Mouse (Mus musculus): Measurements from ENCODE around the gene Farp1.

The Farp1 gene

DNA sequence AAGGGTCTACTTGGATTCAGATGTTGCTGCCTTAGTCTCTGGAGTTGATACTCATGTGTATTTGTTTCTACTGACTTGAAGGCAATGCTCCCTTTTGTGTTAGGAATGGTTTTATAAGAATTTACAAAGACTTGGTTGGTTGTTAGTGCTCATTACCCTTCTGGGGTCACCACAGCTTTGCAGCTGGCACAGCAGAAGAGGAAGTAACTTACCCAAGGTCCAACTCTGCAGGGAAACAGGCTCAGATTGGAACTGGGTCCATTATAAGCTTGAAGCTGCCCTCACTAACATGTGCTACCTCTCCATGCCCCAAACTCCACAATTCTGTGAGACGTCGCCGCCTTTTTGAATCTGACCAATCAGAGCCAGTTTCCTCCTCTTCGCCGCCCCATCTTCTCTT, 22.8 kb downstream of the Farp1 start:
- DNase-seq (ENCODE audit: low read depth, low spot score): no peak

GRCm38 (mm10) chr14:121058481-121058880, 23.5 kb downstream of the Farp1 start:
- peak; percentile 27 for DNase-seq (ENCODE audit: low read depth, low spot score)

DNA sequence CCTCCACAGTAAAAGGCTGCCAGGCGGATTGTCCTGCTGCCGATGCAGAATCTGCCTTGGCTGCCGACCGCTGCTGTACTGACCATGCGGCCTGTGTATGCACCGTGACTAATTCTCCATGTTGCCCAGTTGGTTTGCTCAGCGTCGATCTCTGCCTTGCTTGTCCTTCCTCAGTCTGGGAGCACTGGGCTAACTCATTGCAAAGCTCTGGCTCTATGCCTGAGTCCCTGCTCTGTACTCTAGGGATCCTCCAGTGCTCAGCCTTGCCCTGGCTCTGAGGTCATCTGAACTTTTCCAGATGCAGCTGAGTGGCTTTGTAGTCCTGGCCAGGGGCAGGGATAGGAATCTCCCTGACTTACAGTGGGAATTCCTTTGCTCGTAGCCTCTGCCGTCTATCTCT, 24.3 kb downstream of the Farp1 start:
- peak; percentile 96 for DNase-seq (ENCODE audit: low read depth, low spot score)

DNA sequence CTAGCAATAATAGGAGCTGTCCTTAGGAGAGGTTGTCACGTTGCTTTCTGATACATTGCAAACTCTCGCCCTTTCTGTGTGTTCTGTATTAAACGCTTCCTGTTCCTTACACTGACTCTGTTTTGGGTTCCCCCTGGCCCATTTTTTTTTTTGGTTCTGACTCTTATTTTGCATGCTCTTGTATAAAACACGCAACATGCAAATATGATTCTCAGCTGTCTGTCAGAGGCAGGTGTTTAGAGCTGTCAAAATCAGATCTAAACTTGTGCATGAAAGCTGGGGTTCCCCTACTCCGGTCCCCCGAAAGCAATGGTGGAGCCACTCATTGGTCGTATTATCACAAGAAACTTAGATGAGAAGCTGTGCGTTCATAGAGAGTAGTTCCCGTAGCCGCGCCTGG, 25.5 kb downstream of the Farp1 start:
- DNase-seq (ENCODE audit: low read depth, low spot score): no peak

DNA sequence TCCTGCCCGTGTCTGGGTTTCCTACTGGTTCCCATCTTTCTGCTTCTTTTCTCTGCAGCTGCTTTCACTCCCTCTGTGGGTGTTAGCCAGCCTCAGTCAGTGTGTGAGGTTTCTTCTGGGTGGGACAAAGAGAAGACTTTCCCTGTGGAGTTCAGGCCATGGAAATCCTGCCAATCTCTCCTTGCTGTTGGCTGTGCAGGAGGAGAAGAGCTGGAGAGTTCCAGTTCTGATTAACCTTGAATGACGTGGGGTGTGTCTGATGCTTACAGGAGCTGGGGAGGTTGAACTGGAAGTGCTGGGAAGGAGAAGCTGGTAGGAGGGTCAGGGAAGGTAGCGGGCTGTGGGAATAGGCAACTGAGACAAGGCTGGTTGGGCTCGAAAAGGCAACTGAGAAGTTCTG, 26.7 kb downstream of the Farp1 start:
- DNase-seq (ENCODE audit: low read depth, low spot score): no peak

DNA sequence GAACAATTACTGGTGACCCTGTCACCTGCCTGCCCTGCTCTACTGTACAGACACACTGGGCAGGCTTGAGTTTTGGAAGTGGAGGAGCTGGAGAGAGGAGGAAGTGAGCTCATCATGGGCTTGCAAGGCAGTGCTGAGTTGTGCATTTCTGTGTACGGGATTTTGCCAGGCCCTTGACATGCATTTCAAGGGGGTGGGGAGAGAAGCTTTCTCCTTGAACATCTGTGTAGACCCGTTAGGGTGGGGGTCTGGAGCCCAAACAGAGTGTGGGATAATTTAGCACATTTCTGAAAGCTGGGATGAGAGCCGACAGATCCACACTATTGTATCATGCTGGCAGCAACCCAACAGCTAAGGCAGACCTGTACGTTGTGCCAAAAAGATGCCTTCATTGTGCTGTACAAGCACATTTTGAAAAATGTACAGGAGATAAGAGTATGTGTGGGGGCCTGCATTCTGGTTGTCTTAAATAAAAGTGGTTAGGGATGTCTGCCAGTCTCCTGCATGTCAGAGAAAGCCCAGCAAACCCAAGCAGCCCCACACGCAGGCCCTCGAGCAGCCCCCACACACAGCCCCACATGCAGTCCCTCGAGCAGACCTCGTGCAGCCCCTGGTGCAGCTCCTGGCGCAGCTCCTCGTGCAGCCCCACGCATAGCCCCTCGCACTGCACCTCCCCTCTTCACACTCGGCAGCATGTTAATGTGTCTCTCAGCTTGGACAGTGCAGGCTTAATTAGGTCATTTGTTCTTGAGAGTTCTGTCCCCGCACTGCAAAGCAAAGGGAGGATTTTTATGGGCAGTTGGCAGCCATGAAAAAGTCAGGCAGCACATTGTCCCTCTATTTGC, 27.5 kb downstream of the Farp1 start:
- peak; percentile 43 for DNase-seq (ENCODE audit: low read depth, low spot score)

DNA sequence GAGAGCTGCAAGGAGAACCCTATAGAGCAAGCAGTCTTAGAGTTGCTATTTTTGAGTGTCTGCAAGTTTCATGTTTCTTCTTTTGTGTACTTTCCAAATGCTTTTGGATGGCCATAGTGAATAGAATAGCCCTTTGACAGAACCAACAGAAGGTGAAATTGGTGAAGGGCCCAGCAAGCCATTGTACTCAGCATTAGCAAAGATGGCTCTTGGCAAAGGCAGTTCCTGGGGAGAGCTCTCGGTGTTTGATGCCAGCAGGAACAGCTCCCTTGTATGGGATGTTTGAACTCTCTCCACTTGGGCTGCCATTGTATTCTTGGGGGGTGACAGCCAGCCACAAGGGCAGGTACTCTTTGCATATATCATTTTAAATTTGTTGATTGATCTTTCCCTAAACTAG, 29.7 kb downstream of the Farp1 start:
- no peak for DNase-seq (ENCODE audit: low read depth, low spot score)

DNA sequence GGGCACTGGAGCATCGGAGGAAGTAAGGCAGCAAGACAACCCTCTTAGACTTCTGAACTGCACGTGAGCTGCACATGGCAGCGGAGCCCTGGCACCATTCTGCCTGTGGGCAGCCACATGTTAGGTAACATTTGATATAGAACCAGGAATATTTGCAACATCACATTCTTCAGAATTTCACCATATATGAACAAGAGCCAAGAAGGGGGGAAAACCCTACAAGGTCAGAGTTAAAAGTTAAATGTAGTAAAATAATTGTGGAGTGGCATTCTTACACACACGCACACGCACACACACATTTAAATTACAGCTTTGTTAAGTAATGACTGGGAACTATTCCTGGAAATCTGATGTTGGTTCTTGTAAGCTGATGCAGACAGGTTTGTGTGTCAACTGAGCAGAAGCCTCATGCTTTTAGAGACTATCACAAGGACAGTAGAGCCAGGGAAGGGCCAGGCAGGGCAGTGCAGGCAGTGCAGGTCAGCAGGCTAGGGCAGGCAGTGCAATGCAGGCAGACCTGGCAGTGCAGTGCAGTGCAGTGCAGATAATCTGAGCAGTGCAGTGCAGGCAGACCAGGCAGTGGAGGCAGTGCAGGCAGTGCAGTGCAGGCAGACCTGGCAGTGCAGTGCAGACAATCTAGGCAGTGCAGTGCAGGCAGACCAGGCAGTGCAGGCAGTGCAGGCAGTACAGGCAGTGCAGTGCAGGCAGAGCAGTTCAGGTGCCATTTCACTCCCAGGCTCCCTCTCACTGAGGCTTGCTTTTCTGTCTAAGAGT, 38.3 kb downstream of the Farp1 start:
- no peak for DNase-seq (ENCODE audit: low read depth, low spot score)

DNA sequence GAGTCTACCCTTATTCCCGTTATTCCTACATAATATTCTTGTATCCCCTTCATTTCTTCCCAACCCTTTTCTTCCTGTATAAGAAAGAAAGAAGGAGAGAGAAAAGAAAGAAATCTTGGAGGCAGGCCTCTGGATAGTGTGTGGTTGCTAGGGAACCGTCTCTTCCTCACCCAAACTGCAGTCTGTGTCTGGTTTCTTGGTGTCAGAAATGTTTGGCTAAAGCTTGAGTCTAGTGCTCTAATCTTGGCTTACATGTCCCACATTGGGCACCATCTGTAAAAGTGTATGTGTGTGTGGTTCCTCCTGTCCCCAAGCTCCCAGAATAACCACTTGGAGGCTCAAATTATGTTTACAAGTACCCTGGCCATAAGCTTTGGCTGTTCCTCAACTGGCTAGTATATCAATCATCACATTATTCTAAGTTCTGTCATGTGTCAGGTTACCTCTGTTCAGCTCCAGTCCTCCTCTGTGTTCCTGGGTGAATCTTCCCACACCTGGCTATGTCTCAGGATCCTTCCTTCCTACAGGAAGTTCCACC, 39.3 kb downstream of the Farp1 start:
- no peak for DNase-seq (ENCODE audit: low read depth, low spot score)

GRCm38 (mm10) chr14:121080739-121081138, 45.7 kb downstream of the Farp1 start:
- no peak for DNase-seq (ENCODE audit: low read depth, low spot score)

DNA sequence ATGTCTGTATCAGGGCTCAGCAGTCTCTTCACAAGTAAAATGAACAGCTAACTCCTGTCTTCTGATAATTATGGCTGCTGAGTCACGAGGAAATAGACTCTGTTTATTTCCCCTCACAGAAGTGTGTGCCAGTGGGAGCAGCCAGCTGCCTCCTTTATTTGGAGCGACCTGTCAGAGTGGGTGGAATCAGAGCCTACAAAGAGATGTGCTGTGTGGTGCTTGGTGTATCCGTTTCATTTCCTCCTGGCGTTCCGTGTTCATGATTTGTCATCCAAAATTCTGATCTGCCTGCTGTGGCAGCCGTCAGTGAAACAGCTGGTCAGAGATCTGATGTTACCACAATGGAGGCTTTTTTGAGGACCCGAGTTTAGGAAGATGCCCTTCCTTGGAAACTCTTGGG, 47.3 kb downstream of the Farp1 start:
- peak; percentile 51 for DNase-seq (ENCODE audit: low read depth, low spot score)

GRCm38 (mm10) chr14:121082793-121083192, 47.8 kb downstream of the Farp1 start:
- DNase-seq (ENCODE audit: low read depth, low spot score): no peak

DNA sequence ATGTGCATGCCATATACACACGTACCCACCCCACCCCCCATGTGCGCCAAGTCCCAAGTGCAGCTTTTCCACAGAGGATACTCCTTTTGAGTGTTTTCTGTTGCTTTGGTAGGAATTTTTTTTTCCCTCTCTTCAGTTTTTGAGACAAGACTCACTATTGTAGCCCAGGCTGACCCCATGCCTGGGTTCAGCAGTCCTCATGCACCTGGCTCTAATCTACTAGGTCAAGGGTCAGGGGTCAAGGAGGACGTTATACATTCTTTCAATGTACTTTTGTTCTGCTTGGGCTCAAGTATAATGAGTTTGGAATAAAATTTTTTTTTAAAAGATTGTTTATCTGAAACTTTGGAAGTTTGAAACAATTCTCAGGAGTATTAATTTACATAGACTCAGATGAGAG, 48.4 kb downstream of the Farp1 start:
- DNase-seq (ENCODE audit: low read depth, low spot score): no peak

DNA sequence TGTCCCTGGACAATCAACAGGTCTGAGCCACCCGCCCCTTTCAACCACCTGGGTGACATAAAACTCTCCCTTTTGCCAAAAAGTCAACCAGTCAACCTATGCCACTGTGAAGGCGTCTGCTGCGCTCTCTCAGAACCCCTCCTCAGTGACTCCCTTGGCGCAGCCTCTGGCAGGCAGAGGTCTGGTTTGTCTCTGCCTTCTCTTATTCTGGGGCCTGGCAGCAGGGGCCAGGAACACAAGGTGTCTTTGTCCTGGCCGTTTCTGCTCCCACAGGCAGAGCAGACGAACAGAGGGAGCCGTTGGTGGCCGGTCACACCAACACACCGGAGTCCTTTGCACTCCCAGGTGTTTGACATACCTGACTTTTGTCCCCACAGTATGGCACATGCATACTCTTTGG, 57.5 kb downstream of the Farp1 start:
- DNase-seq (ENCODE audit: low read depth, low spot score): no peak

- DNase-seq (ENCODE audit: low read depth, low spot score): no peak
Measured at GRCm38 (mm10) chr14:121093860-121094259, 58.9 kb downstream of the Farp1 start.

DNA sequence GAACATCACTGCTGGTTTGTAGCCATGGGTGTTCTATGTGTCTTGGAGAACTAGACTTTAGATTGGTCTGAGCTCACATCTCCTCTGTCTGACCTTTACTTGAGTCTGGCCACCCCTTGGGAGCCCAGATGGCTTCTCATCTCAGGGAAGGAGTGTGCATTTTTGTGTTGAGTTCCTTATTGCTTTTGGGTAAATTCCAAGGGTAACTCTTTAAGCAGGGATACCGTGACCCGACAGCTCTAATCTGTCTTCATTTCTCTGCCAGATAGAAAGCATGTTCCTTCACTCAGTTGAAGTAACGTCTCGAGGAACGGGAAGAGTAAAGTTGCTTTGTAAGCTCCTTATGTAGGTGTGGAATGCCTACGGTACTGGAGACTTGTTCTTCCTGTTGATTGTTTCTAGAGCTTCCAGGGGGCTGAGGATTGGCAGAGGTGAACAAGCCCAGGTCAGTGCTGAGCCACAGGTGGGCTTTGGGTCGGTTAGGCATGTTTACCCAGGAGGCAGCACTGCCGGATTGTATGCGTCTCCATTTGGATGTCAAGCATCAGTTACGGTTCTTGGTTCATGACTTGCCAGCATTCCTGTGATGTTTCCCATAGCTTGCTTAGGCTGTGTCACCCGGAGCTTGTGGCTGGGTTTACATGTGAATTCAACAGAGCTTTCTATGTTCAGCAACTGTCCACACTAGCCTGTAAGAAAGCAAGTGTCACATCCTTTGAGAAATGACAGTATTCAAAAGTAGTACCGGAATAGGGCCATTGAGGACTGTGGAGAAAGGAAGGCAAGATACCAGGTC, 62.8 kb downstream of the Farp1 start:
- peak; percentile 35 for DNase-seq (ENCODE audit: low read depth, low spot score)

DNA sequence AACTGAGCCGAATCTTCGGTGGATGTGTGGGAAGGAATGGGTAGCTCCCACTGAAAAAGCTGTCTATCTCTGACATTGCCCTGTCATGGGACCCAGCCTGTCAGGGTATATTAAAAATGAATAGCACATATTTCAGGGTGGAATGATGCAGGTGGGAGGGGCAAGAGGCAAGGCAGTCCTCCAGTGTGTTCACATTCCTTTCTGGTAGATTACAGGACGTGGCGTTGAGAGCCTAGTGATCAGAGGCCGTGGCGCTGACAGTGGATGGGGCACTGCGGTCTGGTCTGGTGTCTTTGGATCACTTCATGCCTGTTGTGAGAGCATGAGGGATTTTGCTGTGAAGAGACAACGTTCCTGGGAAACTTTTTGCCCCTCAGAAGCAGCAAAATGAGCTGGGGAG, 64.1 kb downstream of the Farp1 start:
- no peak for DNase-seq (ENCODE audit: low read depth, low spot score)

DNA sequence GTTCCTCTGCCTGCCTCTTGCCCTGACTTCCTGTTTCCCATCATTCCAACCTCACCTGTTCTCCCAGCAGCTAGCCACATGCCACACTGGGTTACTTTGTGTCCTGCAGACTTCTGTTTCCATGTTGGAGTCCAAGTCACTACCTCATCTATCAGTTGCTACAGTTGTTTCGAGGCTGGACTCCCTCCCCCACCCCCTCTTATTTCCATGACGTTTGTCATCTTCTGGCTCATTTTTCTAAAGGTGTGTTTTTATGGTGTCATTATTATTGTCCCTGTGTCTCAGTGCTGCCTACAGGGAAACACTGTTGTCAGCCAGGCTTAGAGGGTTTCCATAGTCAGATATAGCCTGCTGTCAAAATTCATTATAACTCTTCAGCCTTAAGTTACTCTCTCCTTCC, 64.9 kb downstream of the Farp1 start:
- no peak for DNase-seq (ENCODE audit: low read depth, low spot score)

DNA sequence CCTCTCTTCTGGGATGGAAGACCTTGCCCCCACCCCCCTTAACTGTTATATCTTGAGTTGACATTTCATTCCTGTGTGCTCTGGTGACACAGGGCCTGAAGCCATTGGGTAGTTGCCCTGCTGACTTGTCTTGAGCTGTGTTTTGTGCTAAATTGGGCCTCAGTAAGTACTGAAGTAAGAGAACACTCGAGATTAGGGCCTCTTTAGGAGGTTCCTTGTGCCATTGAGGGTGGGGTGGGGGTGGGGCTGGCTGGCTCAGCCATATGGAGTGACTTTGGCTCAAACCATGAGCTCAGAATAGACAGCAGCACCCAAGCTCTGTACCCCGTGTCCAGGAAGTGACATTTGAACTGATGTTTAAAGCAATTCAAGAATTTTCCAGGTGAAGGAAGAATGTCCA, 65.8 kb downstream of the Farp1 start:
- DNase-seq (ENCODE audit: low read depth, low spot score): no peak

- DNase-seq (ENCODE audit: low read depth, low spot score): no peak
Measured at GRCm38 (mm10) chr14:121101531-121101930, 66.5 kb downstream of the Farp1 start.

DNA sequence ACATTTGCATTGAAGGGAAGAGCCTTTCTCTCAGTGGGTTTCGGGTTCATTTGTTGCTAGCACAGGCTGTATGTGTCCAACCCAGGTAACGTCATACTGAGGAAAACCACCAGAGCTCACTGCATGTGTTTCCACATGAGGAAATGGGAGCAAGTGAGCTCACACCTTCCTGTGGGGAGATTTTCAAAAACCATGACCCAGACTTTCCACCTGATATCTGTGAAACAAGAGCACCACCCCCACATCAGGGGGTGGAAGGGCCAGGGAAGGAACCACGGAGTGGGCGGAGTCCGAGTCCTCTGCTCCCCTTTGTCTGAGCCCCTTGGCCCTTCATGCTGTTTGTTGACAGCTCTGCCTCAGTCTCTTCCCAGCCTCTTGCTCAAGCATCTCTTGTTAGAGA, 67.6 kb downstream of the Farp1 start:
- no peak for DNase-seq (ENCODE audit: low read depth, low spot score)

- no peak for DNase-seq (ENCODE audit: low read depth, low spot score)
Measured at GRCm38 (mm10) chr14:121103459-121103858, 68.5 kb downstream of the Farp1 start.
